Mouse (Mus musculus): Measurements from ENCODE around the gene 1110057P08Rik.
"Not testable (repeated sequence)": the region's sequence is repeated elsewhere in the genome, so short reads cannot be mapped to it uniquely, and the experiment has no call there.

Gene 1110057P08Rik

GRCm38 (mm10) chr16:89174435-89174834 lies at the start of gene 1110057P08Rik:
TSS of gene 1110057P08Rik (plus strand) at chr16:89174735.
- no peak for DNase-seq (ENCODE audit: low read depth, low spot score)

DNA sequence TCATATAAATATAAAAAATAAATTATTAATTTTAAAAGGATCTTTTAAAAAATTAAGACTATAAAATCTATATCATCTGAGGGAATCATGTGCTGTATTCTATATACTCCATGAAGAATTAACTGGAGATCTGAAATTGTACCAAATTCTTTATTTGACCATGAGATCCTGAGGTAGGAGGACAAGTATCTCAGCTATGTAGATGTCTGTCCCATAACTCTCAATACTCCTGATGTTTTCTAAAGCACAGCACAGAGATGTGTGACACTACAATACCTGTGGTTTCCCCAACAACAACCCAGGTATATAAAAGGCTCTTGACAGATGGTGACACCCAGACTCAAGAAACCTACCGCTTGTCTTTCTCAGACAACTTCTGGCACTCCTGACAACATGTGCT lies 34.0 kb upstream of the 1110057P08Rik start, which contains the start of gene Gm6358:
Gene Gm6358 (plus strand): TSS at position 301 of the 400 bp plus-strand sequence.
- DNase-seq (ENCODE audit: low read depth, low spot score) = no peak

- no peak for DNase-seq (ENCODE audit: low read depth, low spot score)
These were observed 23.7 kb upstream of the 1110057P08Rik start, which contains the start of gene Gm10061 for GRCm38 (mm10) chr16:89150786-89151185. TSS of gene Gm10061 (plus strand) at chr16:89151086.

- DNase-seq (ENCODE audit: low read depth, low spot score) = no peak
These were observed 16.9 kb upstream of the 1110057P08Rik start, which contains the start of gene Gm9789 for GRCm38 (mm10) chr16:89157652-89158051. TSS of gene Gm9789 (plus strand) at chr16:89157952.

DNA sequence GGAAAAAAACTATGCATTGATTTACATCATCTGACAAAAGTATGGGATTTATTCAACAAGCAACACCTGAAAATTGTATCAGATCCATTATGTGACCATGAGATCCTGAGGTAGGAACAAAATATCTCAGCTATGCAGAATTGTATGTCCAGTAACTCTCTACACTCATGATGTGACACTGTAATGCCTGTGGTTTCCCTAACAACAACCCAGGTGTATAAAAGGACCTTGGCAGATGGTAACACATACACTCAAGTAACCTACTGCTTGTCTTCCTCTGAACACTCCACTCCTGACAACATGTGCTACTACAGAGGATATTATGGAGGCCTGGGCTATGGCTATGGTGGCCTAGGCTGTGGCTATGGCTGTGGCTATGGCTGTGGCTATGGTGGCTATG lies 5.3 kb upstream of the 1110057P08Rik start, which contains the start of gene Gm7735:
Gene Gm7735 (plus strand): TSS at position 301 of the 400 bp plus-strand sequence.
- DNase-seq (ENCODE audit: low read depth, low spot score) = not testable (repeated sequence)

- DNase-seq (ENCODE audit: low read depth, low spot score) = no peak
These were observed 14.1 kb downstream of the 1110057P08Rik start for GRCm38 (mm10) chr16:89188621-89189020.

DNA sequence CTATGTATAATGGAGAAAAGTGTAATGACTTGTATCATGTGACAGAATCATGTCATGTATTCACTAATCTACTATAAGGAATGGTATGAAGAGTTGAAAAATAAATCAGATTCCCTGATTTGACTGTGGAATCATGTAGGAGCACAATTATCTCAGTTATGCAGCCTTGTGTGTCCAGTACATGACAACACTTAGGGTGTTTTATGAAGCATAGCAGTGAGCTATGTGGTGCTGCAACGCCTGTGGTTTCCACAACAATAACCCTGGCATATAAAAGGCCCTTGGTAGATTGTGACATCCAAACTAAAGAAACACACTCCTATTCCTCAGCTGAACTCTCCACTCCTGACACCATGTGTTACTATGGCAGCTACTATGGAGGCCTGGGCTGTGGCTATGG lies 31.0 kb downstream of the 1110057P08Rik start, which contains the start of gene Krtap20-2:
Gene Krtap20-2 (plus strand): TSS at position 301 of the 400 bp plus-strand sequence.
- no peak for DNase-seq (ENCODE audit: low read depth, low spot score)

Data from c-Kit-negative CD71-positive TER-119-positive erythroid progenitor cells, embryonic 14.5 days (primary cell).